Mouse (Mus musculus) myocyte (in vitro differentiated cells): ENCODE results near the gene 2010005H15Rik.
"Not testable (repeated sequence)": the region's sequence is repeated elsewhere in the genome, so short reads cannot be mapped to it uniquely, and the experiment has no call there.

Experiments used
- CEBPB ChIP-seq: IDR thresholded peaks from 2 replicates; pipeline ENCODE4 v1.6.1; 2011; ENCODE audit warnings: mild to moderate bottlenecking, moderate library complexity; ENCODE audit not compliant: poor library complexity, insufficient read depth, severe bottlenecking
- E2F4 ChIP-seq: IDR thresholded peaks from one replicate; pipeline ENCODE4 v1.6.1; 2011; ENCODE audit warnings: mild to moderate bottlenecking, control low read depth, moderate library complexity; ENCODE audit not compliant: insufficient read depth
- MAX ChIP-seq: IDR thresholded peaks from one replicate; pipeline ENCODE4 v1.6.1; 2011; ENCODE audit warnings: low read depth, mild to moderate bottlenecking, control low read depth
- MYOD1 ChIP-seq, 3 experiments: IDR thresholded peaks; one replicate each; pipeline ENCODE4 v1.6.1; 2011; ENCODE audit warnings: control low read depth in 2 of 3, low read depth in 2 of 3, mild to moderate bottlenecking in 2 of 3, moderate library complexity in 1 of 3; ENCODE audit not compliant: insufficient read length in 2 of 3, control insufficient read depth in 1 of 3
- POLR2A ChIP-seq: IDR thresholded peaks from one replicate; pipeline ENCODE4 v1.6.1; 2011; ENCODE audit warnings: low read depth, mild to moderate bottlenecking, control low read depth, moderate library complexity; ENCODE audit not compliant: insufficient read length
- POLR2AphosphoS2 ChIP-seq: IDR thresholded peaks from one replicate; pipeline ENCODE4 v1.6.1; 2011; ENCODE audit warnings: low read depth, control low read depth; ENCODE audit not compliant: insufficient read length
- REST ChIP-seq: IDR thresholded peaks from one replicate; pipeline ENCODE4 v1.6.1; 2011; ENCODE audit warnings: mild to moderate bottlenecking, control low read depth, moderate library complexity; ENCODE audit not compliant: insufficient read depth, insufficient read length
- SRF ChIP-seq: IDR thresholded peaks from one replicate; pipeline ENCODE4 v1.6.1; 2011; ENCODE audit warnings: low read depth; ENCODE audit not compliant: control insufficient read depth, insufficient read length
- TCF12 ChIP-seq: IDR thresholded peaks from one replicate; pipeline ENCODE4 v1.6.1; 2011; ENCODE audit warnings: mild to moderate bottlenecking, control low read depth; ENCODE audit not compliant: poor library complexity, insufficient read depth, severe bottlenecking
- TCF3 ChIP-seq: IDR thresholded peaks from one replicate; pipeline ENCODE4 v1.6.1; 2011; ENCODE audit warnings: low read depth, control low read depth; ENCODE audit not compliant: insufficient read length
- USF1 ChIP-seq: IDR thresholded peaks from one replicate; pipeline ENCODE4 v1.6.1; 2011; ENCODE audit warnings: low read depth, mild to moderate bottlenecking, control low read depth, moderate library complexity

DNA sequence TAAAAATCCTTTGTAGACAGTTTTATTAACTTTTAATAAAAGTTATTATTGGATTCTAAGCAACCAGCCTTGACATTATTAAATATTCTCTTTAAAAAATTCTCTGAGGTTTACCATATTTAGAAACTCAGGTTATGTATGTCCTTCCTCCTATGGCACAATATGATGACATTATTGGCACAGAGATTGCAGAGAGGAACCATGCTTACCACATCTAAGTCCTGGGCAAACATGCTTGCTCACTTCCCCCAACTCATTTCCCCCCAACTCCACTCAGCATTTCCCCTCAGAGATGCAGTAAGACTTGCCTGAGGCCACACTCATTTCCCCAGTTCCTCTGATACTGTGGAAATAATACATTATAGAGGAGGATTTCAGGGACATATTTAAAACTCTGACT lies 39.3 kb downstream of the 2010005H15Rik start:
- not testable (repeated sequence) for TF ChIP-seq POLR2AphosphoS2; USF1; MAX; POLR2A; TCF3; MYOD1 (IDR thresholded peaks at IDR 0.05; ENCODE audit: control insufficient read depth in 1 of 3, insufficient read length in 2 of 3, low read depth in 2 of 3); SRF; TCF12; E2F4; CEBPB; REST
